Mouse (Mus musculus): ENCODE measurements around the gene Pkp3.
A peak's percentile ranks its signal among the peaks of the same experiment; 100 is the strongest.

DNA sequence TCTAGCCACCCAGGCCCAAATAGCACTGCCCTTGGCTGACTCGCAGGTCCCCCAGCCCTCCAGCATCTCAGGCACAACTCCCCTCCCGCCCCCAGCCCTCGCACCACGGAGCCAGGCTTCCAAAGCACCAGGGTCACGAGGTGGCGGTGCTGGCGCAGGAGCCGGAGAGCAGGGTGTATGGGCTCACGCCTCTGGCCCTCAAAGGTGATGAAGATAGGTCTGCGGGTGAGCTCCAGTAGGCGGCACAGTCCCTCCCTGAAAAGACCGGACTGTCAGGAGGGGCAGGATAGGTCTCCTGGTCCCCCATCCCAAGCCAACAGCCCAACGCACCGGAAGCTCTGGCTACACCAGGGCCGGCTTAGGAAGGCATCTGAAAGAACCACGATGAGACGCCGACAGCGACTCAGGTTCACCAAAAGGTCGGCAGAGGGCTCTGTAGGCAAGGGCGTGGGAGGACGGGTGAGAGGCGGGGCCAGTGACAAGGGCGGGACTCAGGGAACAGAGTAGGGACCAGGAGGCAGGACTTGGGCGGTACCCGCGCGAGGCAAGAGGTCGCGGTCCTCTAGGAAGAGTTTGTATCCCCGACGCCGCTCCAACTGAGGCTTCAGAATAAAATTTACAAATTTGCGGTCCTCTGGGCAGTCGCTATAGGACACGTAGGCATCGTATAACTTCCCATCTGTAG lies 14.2 kb downstream of the Pkp3 start:
- 0 out of 2 replicates have a peak, but pooled peaks have one; percentile 28 for TF ChIP-seq NRF1 (IDR thresholded peaks at IDR 0.05; ENCODE audit: insufficient read depth, low read depth, low read length, poor library complexity, severe bottlenecking)
- peak in 2 of 3 experiments; percentile 82 to 89; a peak in 5 of 6 replicates for TF ChIP-seq CTCF (IDR thresholded peaks at IDR 0.05 in 2 of 3, conservative IDR thresholded peaks at IDR 0.05 in 1 of 3; ENCODE audit: control insufficient read depth in 1 of 3, insufficient read depth in 1 of 3, low read depth in 2 of 3, low read length in 3 of 3, poor library complexity in 1 of 3, severe bottlenecking in 1 of 3)
- TF ChIP-seq EP300 (IDR thresholded peaks at IDR 0.05; ENCODE audit: low read depth in 1 of 2, low read length in 2 of 2), result no peak
- peak; percentile 85 for TF ChIP-seq ZC3H11A (IDR thresholded peaks at IDR 0.05; ENCODE audit: low read depth, low read length)
- no peak for TF ChIP-seq CHD1 (IDR thresholded peaks at IDR 0.05; ENCODE audit: low read depth, low read length)
- no peak for TF ChIP-seq ZNF384 (IDR thresholded peaks at IDR 0.05; ENCODE audit: low read depth, low read length)
- TF ChIP-seq POLR2A (IDR thresholded peaks at IDR 0.05; ENCODE audit: control insufficient read depth in 1 of 2, insufficient read depth in 1 of 2, low read depth in 1 of 2, low read length in 2 of 2, poor library complexity in 1 of 2), result peak in 1 of 2 experiments; percentile 51; a peak in 1 of 4 replicates
- no peak for TF ChIP-seq E2F4 (IDR thresholded peaks at IDR 0.05; ENCODE audit: borderline replicate concordance, low read depth, low read length)
- TF ChIP-seq GABPA (IDR thresholded peaks at IDR 0.05; ENCODE audit: low read depth, low read length), result no peak

Data from MEL (cell line).